Mouse (Mus musculus) embryonic facial prominence, embryonic 13.5 days (tissue): Measurements from ENCODE around the gene Snd1. TPM values are rescaled to one million over a fixed set of nuclear protein-coding genes. Genes with fewer than 3 reads are reported as not detected.

Source experiments
- ATAC-seq: fragments of 200-750 bp; cut with Nextera tagmentation; 2 replicates; pipeline ENCODE4 v1.8.0; 2017; ENCODE audit warnings: low read depth; ENCODE audit not compliant: insufficient number of reproducible peaks, insufficient read depth, low FRiP score, low TSS enrichment
- H3K27ac ChIP-seq: fragments of 300-500 bp; sonication (generic); 2 replicates; pipeline ENCODE4 v1.5.1; 2015; ENCODE audit warnings: moderate library complexity, mild to moderate bottlenecking, inconsistent platforms
- H3K27me3 ChIP-seq: fragments of 300-500 bp; sonication (generic); 2 replicates; pipeline ENCODE4 v1.6.1; 2015; ENCODE audit warnings: mild to moderate bottlenecking, inconsistent platforms
- H3K36me3 ChIP-seq: fragments of 300-500 bp; sonication (generic); 2 replicates; pipeline ENCODE4 v1.6.1; 2015; ENCODE audit warnings: mild to moderate bottlenecking, inconsistent platforms
- H3K4me1 ChIP-seq: fragments of 300-500 bp; sonication (generic); 2 replicates; pipeline ENCODE4 v1.6.1; 2015; ENCODE audit warnings: inconsistent platforms
- H3K4me2 ChIP-seq: fragments of 300-500 bp; sonication (generic); 2 replicates; pipeline ENCODE4 v1.6.1; 2015; ENCODE audit warnings: moderate library complexity, mild to moderate bottlenecking, inconsistent platforms
- H3K4me3 ChIP-seq: fragments of 300-500 bp; sonication (generic); 2 replicates; pipeline ENCODE4 v1.5.1; 2015; ENCODE audit warnings: mild to moderate bottlenecking, inconsistent platforms
- H3K9ac ChIP-seq: fragments of 300-500 bp; sonication (generic); 2 replicates; pipeline ENCODE4 v1.6.1; 2015; ENCODE audit warnings: mild to moderate bottlenecking, inconsistent platforms
- H3K9me3 ChIP-seq: fragments of 300-500 bp; sonication (generic); 2 replicates; pipeline ENCODE4 v1.6.1; 2016; ENCODE audit warnings: inconsistent platforms
- WGBS: fragments of 180-500 bp; shearing (Covaris S2); methylation state at CpG from one replicate; pipeline ENCODE4 v1.1.7; 2015; ENCODE audit warnings: mixed read lengths; 5-methylcytosine and 5-hydroxymethylcytosine counted together
- polyA plus RNA-seq: library from polyadenylated mRNA; unstranded; fragments of >200 nt; fragmentation: Nextera tagmentation; extraction: Ambion mirVana; gene quantifications from 2 replicates; pipeline ENCODE4 v1.2.1, GENCODE M21; 2015

The Snd1 gene
- polyA plus RNA-seq, 1 experiment from 2014 or later: 118 TPM

GRCm38 (mm10) chr6:28628408-28628807 lies 153.5 kb downstream of the Snd1 start:
- Histone ChIP-seq H3K27ac (no peak overlapping the region), H3K4me3 (no peak overlapping the region), H3K9me3 (no peaks in the 10 kb centered on the region), H3K4me2 (no peak overlapping the region), H3K27me3 (no peaks in the 10 kb centered on the region), H3K4me1 (peaks cover 12% of the 10 kb centered on the region; the same call in 1 of the 2 replicates), H3K9ac (no peak overlapping the region), H3K36me3 (peaks cover 6% of the 10 kb centered on the region)
- ATAC-seq: no peak
- WGBS: 29% methylated on average over 1 of the region's 1 CpGs

GRCm38 (mm10) chr6:28629866-28630265 lies 154.9 kb downstream of the Snd1 start:
- H3K9me3 ChIP-seq: no peaks in the 10 kb centered on the region
- peaks cover 21% of the 10 kb centered on the region; the same call in 1 of the 2 replicates for H3K4me1 ChIP-seq
- no peak for ATAC-seq
- 81% methylated on average over 2 of the region's 2 CpGs for WGBS
- no peaks in the 10 kb centered on the region for H3K27me3 ChIP-seq
- no peak overlapping the region for H3K4me3 ChIP-seq
- no peak overlapping the region for H3K9ac ChIP-seq
- no peak overlapping the region for H3K27ac ChIP-seq
- H3K4me2 ChIP-seq: no peak overlapping the region
- peaks cover 6% of the 10 kb centered on the region for H3K36me3 ChIP-seq

- ATAC-seq: no peak
- Histone ChIP-seq H3K27ac (no peak overlapping the region), H3K4me1 (peaks cover 24% of the 10 kb centered on the region; the same call in 1 of the 2 replicates), H3K9ac (no peak overlapping the region), H3K36me3 (peaks cover 6% of the 10 kb centered on the region), H3K9me3 (no peaks in the 10 kb centered on the region), H3K4me3 (no peak overlapping the region), H3K4me2 (no peak overlapping the region), H3K27me3 (no peaks in the 10 kb centered on the region)
- 79% methylated on average over 2 of the region's 2 CpGs for WGBS
Observed at GRCm38 (mm10) chr6:28630926-28631325, 156.0 kb downstream of the Snd1 start.

GRCm38 (mm10) chr6:28633120-28633519 lies 158.2 kb downstream of the Snd1 start:
- 52% methylated on average over 2 of the region's 2 CpGs for WGBS
- H3K9me3 ChIP-seq: no peaks in the 10 kb centered on the region
- H3K36me3 ChIP-seq: no peaks in the 10 kb centered on the region
- H3K4me1 ChIP-seq: peaks cover 31% of the 10 kb centered on the region
- no peak overlapping the region for H3K27ac ChIP-seq
- H3K4me3 ChIP-seq: no peak overlapping the region
- no peak overlapping the region for H3K9ac ChIP-seq
- no peak overlapping the region for H3K4me2 ChIP-seq
- ATAC-seq: no peak
- H3K27me3 ChIP-seq: no peaks in the 10 kb centered on the region

GRCm38 (mm10) chr6:28633656-28634055 lies 158.7 kb downstream of the Snd1 start:
- no peaks in the 10 kb centered on the region for H3K36me3 ChIP-seq
- ATAC-seq: no peak
- H3K9ac ChIP-seq: no peak overlapping the region
- H3K27me3 ChIP-seq: no peaks in the 10 kb centered on the region
- H3K4me2 ChIP-seq: no peak overlapping the region
- no peak overlapping the region for H3K27ac ChIP-seq
- 75% methylated on average over 3 of the region's 3 CpGs for WGBS
- H3K4me3 ChIP-seq: no peak overlapping the region
- H3K9me3 ChIP-seq: no peaks in the 10 kb centered on the region
- peaks cover 31% of the 10 kb centered on the region for H3K4me1 ChIP-seq

- 66% methylated on average over 1 of the region's 1 CpGs for WGBS
- H3K36me3 ChIP-seq: no peaks in the 10 kb centered on the region
Observed at GRCm38 (mm10) chr6:28635092-28635491, 160.2 kb downstream of the Snd1 start.

GRCm38 (mm10) chr6:28635531-28636348 lies 160.8 kb downstream of the Snd1 start:
- Histone ChIP-seq H3K27me3 (no peaks in the 10 kb centered on the region), H3K9ac (no peak overlapping the region), H3K27ac (no peak overlapping the region), H3K4me3 (no peak overlapping the region), H3K9me3 (no peaks in the 10 kb centered on the region), H3K36me3 (no peaks in the 10 kb centered on the region), H3K4me2 (no peak overlapping the region), H3K4me1 (peaks cover 31% of the 10 kb centered on the region)
- 65% methylated on average over 6 of the region's 6 CpGs for WGBS
- ATAC-seq: no peak

More at GRCm38 (mm10) chr6:28635092-28635491, 160.2 kb downstream of the Snd1 start:
- no peak overlapping the region for H3K27ac ChIP-seq
- no peak for ATAC-seq
- H3K27me3 ChIP-seq: no peaks in the 10 kb centered on the region
- peaks cover 31% of the 10 kb centered on the region for H3K4me1 ChIP-seq
- H3K9me3 ChIP-seq: no peaks in the 10 kb centered on the region
- no peak overlapping the region for H3K4me3 ChIP-seq
- H3K4me2 ChIP-seq: no peak overlapping the region
- H3K9ac ChIP-seq: no peak overlapping the region

- Histone ChIP-seq H3K4me2 (no peak overlapping the region), H3K27ac (no peak overlapping the region), H3K9me3 (no peaks in the 10 kb centered on the region), H3K4me1 (peaks cover 15% of the 10 kb centered on the region), H3K9ac (no peak overlapping the region), H3K27me3 (no peaks in the 10 kb centered on the region), H3K4me3 (no peak overlapping the region), H3K36me3 (no peaks in the 10 kb centered on the region)
- WGBS: 81% methylated on average over 5 of the region's 5 CpGs
- ATAC-seq: no peak
Observed at GRCm38 (mm10) chr6:28640088-28640487, 165.1 kb downstream of the Snd1 start.

- WGBS: 43% methylated on average over 2 of the region's 2 CpGs
- H3K36me3 ChIP-seq: no peaks in the 10 kb centered on the region
- no peak overlapping the region for H3K27ac ChIP-seq
Observed at GRCm38 (mm10) chr6:28642909-28643308, 168.0 kb downstream of the Snd1 start.

GRCm38 (mm10) chr6:28645231-28645630 lies 170.3 kb downstream of the Snd1 start:
- peaks cover 5% of the 10 kb centered on the region for H3K4me1 ChIP-seq
- no peaks in the 10 kb centered on the region for H3K27me3 ChIP-seq
- H3K4me3 ChIP-seq: no peak overlapping the region
- H3K9me3 ChIP-seq: no peaks in the 10 kb centered on the region
- ATAC-seq: no peak
- H3K4me2 ChIP-seq: no peak overlapping the region
- H3K27ac ChIP-seq: no peak overlapping the region
- H3K36me3 ChIP-seq: no peaks in the 10 kb centered on the region
- no peak overlapping the region for H3K9ac ChIP-seq

More at GRCm38 (mm10) chr6:28642909-28643308, 168.0 kb downstream of the Snd1 start:
- H3K4me1 ChIP-seq: peaks cover 5% of the 10 kb centered on the region
- ATAC-seq: no peak
- no peaks in the 10 kb centered on the region for H3K9me3 ChIP-seq
- H3K4me3 ChIP-seq: no peak overlapping the region
- H3K9ac ChIP-seq: no peak overlapping the region
- H3K4me2 ChIP-seq: no peak overlapping the region
- H3K27me3 ChIP-seq: no peaks in the 10 kb centered on the region

- Histone ChIP-seq H3K27ac (no peak overlapping the region), H3K4me1 (peaks cover 6% of the 10 kb centered on the region; the same call in 1 of the 2 replicates), H3K9me3 (no peaks in the 10 kb centered on the region), H3K27me3 (no peaks in the 10 kb centered on the region), H3K36me3 (peaks cover 4% of the 10 kb centered on the region), H3K4me2 (no peak overlapping the region), H3K4me3 (no peak overlapping the region), H3K9ac (no peak overlapping the region)
- no peak for ATAC-seq
- WGBS: 96% methylated on average over 5 of the region's 5 CpGs
Observed at GRCm38 (mm10) chr6:28656511-28656910, 181.6 kb downstream of the Snd1 start.

GRCm38 (mm10) chr6:28663004-28663403 lies 188.1 kb downstream of the Snd1 start:
- Histone ChIP-seq H3K4me1 (peaks cover 6% of the 10 kb centered on the region; the same call in 1 of the 2 replicates), H3K9me3 (no peaks in the 10 kb centered on the region), H3K27ac (no peak overlapping the region), H3K27me3 (no peaks in the 10 kb centered on the region), H3K4me3 (no peak overlapping the region), H3K36me3 (0 out of 2 replicates have a peak, but pooled peaks cover 3% of the 10 kb centered on the region), H3K4me2 (no peak overlapping the region), H3K9ac (no peak overlapping the region)
- no peak for ATAC-seq
- WGBS: 82% methylated on average over 3 of the region's 3 CpGs
